Mouse (Mus musculus) lung, postnatal 0 days (tissue): Measurements from ENCODE around the gene Tgfbr2.

Source experiments
- CTCF ChIP-seq: IDR thresholded peaks from 2 replicates; pipeline ENCODE4 v1.5.1; 2016; ENCODE audit warnings: antibody characterized with exemption, mild to moderate bottlenecking
- EP300 ChIP-seq: IDR thresholded peaks from 2 replicates; pipeline ENCODE4 v1.6.1; 2016; ENCODE audit warnings: antibody characterized with exemption, mild to moderate bottlenecking, control low read depth

- TF ChIP-seq CTCF (no peak), EP300 (no peak)
Observed at GRCm38 (mm10) chr9:116139549-116139948, 35.6 kb downstream of the Tgfbr2 start.
